Mouse (Mus musculus): ENCODE measurements at regions not wholly inside any gene's neighbourhood (a gene's known extent, or its start where the extent isn't known, plus 50 kb on each side); places are given as distances from the start of the nearest gene placed in this dataset.
A peak's percentile ranks its signal among the peaks of the same experiment; 100 is the strongest.

DNA sequence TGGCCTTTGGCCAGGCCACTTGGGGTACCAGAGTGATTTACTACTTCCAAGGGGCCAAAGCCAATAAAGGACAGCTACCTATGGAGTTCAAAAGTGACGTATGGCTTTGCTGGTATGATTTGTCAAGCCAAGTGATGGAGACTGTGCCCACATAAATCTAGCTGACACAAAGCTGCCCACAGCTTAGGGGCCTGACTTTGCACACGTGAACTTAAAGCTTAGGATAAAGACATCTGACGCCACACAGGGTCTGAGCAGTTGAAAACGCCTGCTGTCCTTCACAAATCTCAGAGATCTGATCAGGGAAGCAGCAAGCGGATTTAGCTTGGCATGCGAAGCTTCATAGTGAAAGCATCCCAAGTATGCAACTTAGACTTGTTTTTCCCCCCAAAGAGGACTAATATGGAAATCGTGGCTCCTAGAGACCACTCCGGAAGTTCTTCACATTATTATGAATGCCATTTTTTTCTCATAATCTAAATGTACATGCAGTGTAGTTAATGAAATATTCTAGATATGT, 127.1 kb upstream of the Col8a1 start:
- H3K4me3 ChIP-seq (replicated peaks; ENCODE audit: low read length) = no peak overlapping the region
- no peak overlapping the region for H3K9ac ChIP-seq (ENCODE audit: low read depth, low read length, severe bottlenecking)
- DNase-seq (ENCODE audit: low spot score) (no peak), ATAC-seq (ENCODE audit: low FRiP score, low read depth) (peak; percentile 55; the same call in 1 of the 2 replicates)
- no peak overlapping the region for H3K4me2 ChIP-seq (replicated peaks; ENCODE audit: low read depth, low read length, severe bottlenecking)
- H3K27ac ChIP-seq (replicated peaks; ENCODE audit: low read depth, low read length) = no peak overlapping the region
- no peak for TF ChIP-seq POLR2A (IDR thresholded peaks at IDR 0.05; ENCODE audit: borderline replicate concordance, extremely low read depth, insufficient read depth, insufficient read length)
- no peaks in the 10 kb centered on the region for H3K4me1 ChIP-seq (ENCODE audit: control insufficient read depth, insufficient read depth, low read length)
- H3K36me3 ChIP-seq (ENCODE audit: control insufficient read depth, insufficient read depth, low read length) = no peaks in the 10 kb centered on the region
- no peaks in the 10 kb centered on the region for H3K9me3 ChIP-seq (ENCODE audit: control insufficient read depth, low read length)
- WGBS = 58% methylated on average over 8 of the region's 8 CpGs
- no peaks in the 10 kb centered on the region for H3K27me3 ChIP-seq (ENCODE audit: control insufficient read depth, insufficient read depth, low read length)

DNA sequence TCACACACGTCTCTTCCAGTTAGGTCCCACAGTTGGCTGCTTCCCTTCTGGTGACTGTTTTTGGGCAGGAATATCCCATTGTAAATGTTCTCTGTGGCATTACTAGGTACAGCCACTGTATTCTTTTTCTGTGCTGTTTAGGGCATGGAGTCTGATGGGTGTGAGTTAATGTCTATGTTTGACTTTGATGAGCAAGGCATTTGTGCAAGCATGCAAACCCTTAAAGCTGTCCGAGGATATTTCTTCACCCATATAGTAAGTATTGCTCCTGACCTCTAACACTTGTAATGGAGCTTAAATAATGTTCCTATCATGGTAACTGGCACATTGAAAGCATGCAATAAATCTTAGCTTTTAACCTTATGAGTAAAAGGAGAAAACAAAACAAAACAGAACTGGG, 133.6 kb upstream of the Col8a1 start:
- H3K9ac ChIP-seq (ENCODE audit: low read depth, low read length, severe bottlenecking) = no peak overlapping the region
- no peaks in the 10 kb centered on the region for H3K36me3 ChIP-seq (ENCODE audit: control insufficient read depth, insufficient read depth, low read length)
- WGBS = 85% methylated on average over 2 of the region's 2 CpGs
- H3K4me2 ChIP-seq (replicated peaks; ENCODE audit: low read depth, low read length, severe bottlenecking) = no peak overlapping the region
- H3K27ac ChIP-seq (replicated peaks; ENCODE audit: low read depth, low read length) = no peak overlapping the region
- ATAC-seq (ENCODE audit: low FRiP score, low read depth) (no peak), DNase-seq (ENCODE audit: low spot score) (no peak)
- no peak overlapping the region for H3K4me3 ChIP-seq (replicated peaks; ENCODE audit: low read length)
- H3K4me1 ChIP-seq (ENCODE audit: control insufficient read depth, insufficient read depth, low read length) = no peaks in the 10 kb centered on the region
- H3K9me3 ChIP-seq (ENCODE audit: control insufficient read depth, low read length) = no peaks in the 10 kb centered on the region
- no peak for TF ChIP-seq POLR2A (IDR thresholded peaks at IDR 0.05; ENCODE audit: borderline replicate concordance, extremely low read depth, insufficient read depth, insufficient read length)
- no peaks in the 10 kb centered on the region for H3K27me3 ChIP-seq (ENCODE audit: control insufficient read depth, insufficient read depth, low read length)

DNA sequence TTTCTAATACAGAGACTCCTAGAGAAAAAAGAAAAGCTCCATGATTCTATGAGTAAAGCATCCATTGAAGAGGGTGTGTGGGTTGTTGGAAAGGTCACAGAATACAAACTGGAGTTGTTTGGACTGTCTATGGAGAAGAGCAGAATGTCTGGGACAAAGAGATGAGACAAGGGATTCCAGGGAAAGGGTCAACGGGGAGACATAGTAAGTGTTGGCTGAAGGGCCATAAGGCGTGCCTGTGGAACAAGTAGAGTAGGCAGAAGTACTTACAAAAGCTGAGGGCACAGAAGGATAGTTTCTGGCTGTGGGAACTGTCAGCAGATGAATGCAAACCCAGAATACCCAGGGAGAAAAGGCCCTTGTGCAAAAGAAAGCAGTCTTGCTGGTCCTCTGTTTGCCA, 134.0 kb upstream of the Col8a1 start:
- Histone ChIP-seq H3K4me2 (replicated peaks; ENCODE audit: low read depth, low read length, severe bottlenecking) (no peak overlapping the region), H3K36me3 (ENCODE audit: control insufficient read depth, insufficient read depth, low read length) (no peaks in the 10 kb centered on the region), H3K4me1 (ENCODE audit: control insufficient read depth, insufficient read depth, low read length) (no peaks in the 10 kb centered on the region), H3K9me3 (ENCODE audit: control insufficient read depth, low read length) (no peaks in the 10 kb centered on the region), H3K27ac (replicated peaks; ENCODE audit: low read depth, low read length) (no peak overlapping the region), H3K27me3 (ENCODE audit: control insufficient read depth, insufficient read depth, low read length) (no peaks in the 10 kb centered on the region), H3K4me3 (replicated peaks; ENCODE audit: low read length) (no peak overlapping the region), H3K9ac (ENCODE audit: low read depth, low read length, severe bottlenecking) (no peak overlapping the region)
- 80% methylated on average over 2 of the region's 2 CpGs for WGBS
- TF ChIP-seq POLR2A (IDR thresholded peaks at IDR 0.05; ENCODE audit: borderline replicate concordance, extremely low read depth, insufficient read depth, insufficient read length) = no peak
- DNase-seq (ENCODE audit: low spot score) (no peak), ATAC-seq (ENCODE audit: low FRiP score, low read depth) (no peak)

DNA sequence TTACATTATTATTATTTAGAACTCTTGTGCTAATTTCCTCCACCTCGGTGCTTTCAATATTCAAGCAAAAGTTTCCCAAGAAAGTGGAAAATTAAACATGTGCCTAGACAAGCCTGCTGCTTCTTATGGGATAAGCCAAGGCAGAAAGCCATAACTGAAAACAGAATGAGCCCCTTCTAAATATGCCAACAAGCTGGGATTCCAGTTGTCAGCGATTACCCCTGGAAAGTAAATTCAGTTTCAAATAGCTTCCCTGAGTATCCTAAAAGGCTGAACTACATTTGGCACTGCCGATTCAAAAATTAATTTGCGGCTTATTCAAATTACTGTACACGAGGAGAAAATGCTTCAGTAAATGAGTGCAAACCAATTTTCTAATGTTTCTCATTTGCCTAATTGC, 135.6 kb upstream of the Col8a1 start:
- DNase-seq (ENCODE audit: low spot score) (no peak), ATAC-seq (ENCODE audit: low FRiP score, low read depth) (no peak)
- H3K9ac ChIP-seq (ENCODE audit: low read depth, low read length, severe bottlenecking) = no peak overlapping the region
- no peak overlapping the region for H3K27ac ChIP-seq (replicated peaks; ENCODE audit: low read depth, low read length)
- no peak for TF ChIP-seq POLR2A (IDR thresholded peaks at IDR 0.05; ENCODE audit: borderline replicate concordance, extremely low read depth, insufficient read depth, insufficient read length)
- 66% methylated on average over 5 of the region's 5 CpGs for WGBS
- H3K4me3 ChIP-seq (replicated peaks; ENCODE audit: low read length) = no peak overlapping the region
- no peaks in the 10 kb centered on the region for H3K9me3 ChIP-seq (ENCODE audit: control insufficient read depth, low read length)
- H3K4me1 ChIP-seq (ENCODE audit: control insufficient read depth, insufficient read depth, low read length) = no peaks in the 10 kb centered on the region
- no peak overlapping the region for H3K4me2 ChIP-seq (replicated peaks; ENCODE audit: low read depth, low read length, severe bottlenecking)
- H3K27me3 ChIP-seq (ENCODE audit: control insufficient read depth, insufficient read depth, low read length) = no peaks in the 10 kb centered on the region
- no peaks in the 10 kb centered on the region for H3K36me3 ChIP-seq (ENCODE audit: control insufficient read depth, insufficient read depth, low read length)

DNA sequence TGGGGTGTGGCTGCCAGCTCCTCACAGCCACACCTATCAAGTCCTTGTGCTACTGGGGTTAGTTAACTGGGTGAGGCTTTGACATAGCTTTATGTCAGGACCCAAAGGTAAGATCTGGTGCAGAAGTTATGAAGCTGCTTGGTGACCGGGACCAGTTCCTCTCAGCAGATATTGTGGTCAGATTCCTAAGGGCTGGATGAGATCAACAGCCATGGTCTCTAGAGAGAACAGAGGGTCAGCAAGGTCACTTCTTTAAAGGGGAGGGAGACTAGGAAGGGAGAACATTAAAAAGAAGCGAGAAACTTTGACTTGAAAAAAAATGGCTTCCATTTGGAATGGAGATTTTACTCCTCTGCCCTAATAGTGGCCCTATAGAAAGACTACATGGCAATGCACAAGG, 138.6 kb upstream of the Col8a1 start:
- WGBS = 78% methylated on average over 2 of the region's 2 CpGs

More for the DNA sequence above, 138.6 kb upstream of the Col8a1 start:
- no peak for TF ChIP-seq POLR2A (IDR thresholded peaks at IDR 0.05; ENCODE audit: borderline replicate concordance, extremely low read depth, insufficient read depth, insufficient read length)
- no peak for ATAC-seq (ENCODE audit: low FRiP score, low read depth)
- no peak for DNase-seq (ENCODE audit: low spot score)
- H3K4me1 ChIP-seq (ENCODE audit: control insufficient read depth, insufficient read depth, low read length) = no peaks in the 10 kb centered on the region
- H3K4me2 ChIP-seq (replicated peaks; ENCODE audit: low read depth, low read length, severe bottlenecking) = no peak overlapping the region
- no peaks in the 10 kb centered on the region for H3K9me3 ChIP-seq (ENCODE audit: control insufficient read depth, low read length)
- H3K36me3 ChIP-seq (ENCODE audit: control insufficient read depth, insufficient read depth, low read length) = no peaks in the 10 kb centered on the region
- no peak overlapping the region for H3K9ac ChIP-seq (ENCODE audit: low read depth, low read length, severe bottlenecking)
- no peaks in the 10 kb centered on the region for H3K27me3 ChIP-seq (ENCODE audit: control insufficient read depth, insufficient read depth, low read length)
- H3K27ac ChIP-seq (replicated peaks; ENCODE audit: low read depth, low read length) = no peak overlapping the region
- H3K4me3 ChIP-seq (replicated peaks; ENCODE audit: low read length) = no peak overlapping the region

Data from limb, embryonic 14.5 days (tissue).